Mouse (Mus musculus) heart, embryonic 16.5 days (tissue): Measurements from ENCODE around the gene Gm21190. TPM values are rescaled to one million over a fixed set of nuclear protein-coding genes. Genes with fewer than 3 reads are reported as not detected.
"Not testable (repeated sequence)": the region's sequence is repeated elsewhere in the genome, so short reads cannot be mapped to it uniquely, and the experiment has no call there.

ENCODE experiments used
- ATAC-seq: fragments of 200-750 bp; cut with Nextera tagmentation; replicated peaks from 2 replicates; pipeline ENCODE4 v1.8.0; 2017; ENCODE audit warnings: moderate number of reproducible peaks; ENCODE audit not compliant: insufficient read depth, low FRiP score; ENCODE audit errors: extremely low read depth
- H3K27ac ChIP-seq: fragments of 300-500 bp; sonication (generic); 2 replicates; pipeline ENCODE4 v1.5.1; 2014; ENCODE audit warnings: mild to moderate bottlenecking, low read length, control low read depth, moderate library complexity
- H3K27me3 ChIP-seq: fragments of 300-500 bp; sonication (generic); 2 replicates; pipeline ENCODE4 v1.6.1; 2014; ENCODE audit warnings: low read length, mixed read lengths; ENCODE audit not compliant: control insufficient read depth, insufficient read depth
- H3K36me3 ChIP-seq: fragments of 300-500 bp; sonication (generic); 2 replicates; pipeline ENCODE4 v1.6.1; 2014; ENCODE audit not compliant: control insufficient read depth, insufficient read depth
- H3K4me1 ChIP-seq: fragments of 300-500 bp; sonication (generic); 2 replicates; pipeline ENCODE4 v1.6.1; 2014; ENCODE audit warnings: low read length, mixed read lengths; ENCODE audit not compliant: control insufficient read depth, insufficient read depth
- H3K4me2 ChIP-seq: fragments of 300-500 bp; sonication (generic); 2 replicates; pipeline ENCODE4 v1.6.1; 2014; ENCODE audit warnings: low read depth, mild to moderate bottlenecking, control low read depth, low read length
- H3K4me3 ChIP-seq: fragments of 300-500 bp; sonication (generic); 2 replicates; pipeline ENCODE4 v1.5.1; 2014; ENCODE audit warnings: mild to moderate bottlenecking, control low read depth, low read length
- H3K9ac ChIP-seq: fragments of 300-500 bp; sonication (generic); 2 replicates; pipeline ENCODE4 v1.6.1; 2014; ENCODE audit warnings: low read length, control low read depth
- H3K9me3 ChIP-seq: fragments of 300-500 bp; sonication (generic); replicated peaks from 2 replicates; pipeline ENCODE4 v1.6.1; 2016; ENCODE audit warnings: low read length; ENCODE audit not compliant: control insufficient read depth
- WGBS: fragments of 180-500 bp; shearing (Covaris S2); extraction: QIAGEN DNeasy Blood & Tissue Kit; methylation state at CpG from one replicate; pipeline ENCODE4 v1.1.7; 2014; 5-methylcytosine and 5-hydroxymethylcytosine counted together
- polyA plus RNA-seq: library from polyadenylated mRNA; unstranded; fragments of >200 nt; fragmentation: Nextera tagmentation; extraction: Ambion mirVana; gene quantifications from 2 replicates; pipeline ENCODE4 v1.2.1, GENCODE M21; 2015

Gene Gm21190
- polyA plus RNA-seq, 1 experiment from 2014 or later, result not detected

GRCm38 (mm10) chr5:15522028-15522427 lies 7.0 kb downstream of the Gm21190 start:
- not testable (repeated sequence) for H3K4me2 ChIP-seq, H3K27me3 ChIP-seq, H3K4me3 ChIP-seq, H3K36me3 ChIP-seq, H3K9ac ChIP-seq, H3K4me1 ChIP-seq, H3K9me3 ChIP-seq, H3K27ac ChIP-seq
- 39% methylated on average over 2 of the region's 2 CpGs for WGBS
- ATAC-seq, result peak; percentile 72; the same call in 1 of the 2 replicates

- H3K4me1 ChIP-seq, ATAC-seq, H3K27me3 ChIP-seq, H3K4me2 ChIP-seq, H3K9me3 ChIP-seq, H3K4me3 ChIP-seq, H3K36me3 ChIP-seq, H3K27ac ChIP-seq, H3K9ac ChIP-seq: not testable (repeated sequence)
- WGBS, result 14% methylated on average over 5 of the region's 5 CpGs
Measured at GRCm38 (mm10) chr5:15520418-15520817, 8.6 kb downstream of the Gm21190 start.

- WGBS, result 63% methylated on average over 2 of the region's 2 CpGs
- H3K4me2 ChIP-seq, H3K9ac ChIP-seq, H3K4me3 ChIP-seq, H3K36me3 ChIP-seq, H3K9me3 ChIP-seq, H3K4me1 ChIP-seq, ATAC-seq, H3K27ac ChIP-seq, H3K27me3 ChIP-seq: not testable (repeated sequence)
Measured at GRCm38 (mm10) chr5:15517150-15517549, 11.9 kb downstream of the Gm21190 start.

GRCm38 (mm10) chr5:15512236-15512635 lies 16.8 kb downstream of the Gm21190 start:
- H3K27ac ChIP-seq, H3K36me3 ChIP-seq, H3K9ac ChIP-seq, H3K27me3 ChIP-seq, H3K4me2 ChIP-seq, ATAC-seq, H3K4me1 ChIP-seq, H3K4me3 ChIP-seq: not testable (repeated sequence)
- peaks cover 12% of the 10 kb centered on the region for H3K9me3 ChIP-seq
- 58% methylated on average over 3 of the region's 3 CpGs for WGBS

GRCm38 (mm10) chr5:15509911-15510310 lies 19.1 kb downstream of the Gm21190 start:
- not testable (repeated sequence) for H3K4me2 ChIP-seq, ATAC-seq

GRCm38 (mm10) chr5:15508460-15509451 lies 20.3 kb downstream of the Gm21190 start:
- not testable (repeated sequence) for H3K4me1 ChIP-seq, H3K36me3 ChIP-seq, H3K27me3 ChIP-seq, H3K4me3 ChIP-seq, H3K9ac ChIP-seq, H3K4me2 ChIP-seq, ATAC-seq, H3K27ac ChIP-seq
- peaks cover 16% of the 10 kb centered on the region for H3K9me3 ChIP-seq
- 56% methylated on average over 6 of the region's 6 CpGs for WGBS

More at GRCm38 (mm10) chr5:15509911-15510310, 19.1 kb downstream of the Gm21190 start:
- WGBS, result 73% methylated on average over 1 of the region's 1 CpGs
- not testable (repeated sequence) for H3K27me3 ChIP-seq, H3K4me1 ChIP-seq, H3K9ac ChIP-seq, H3K36me3 ChIP-seq, H3K27ac ChIP-seq, H3K4me3 ChIP-seq
- peaks cover 14% of the 10 kb centered on the region for H3K9me3 ChIP-seq

- H3K27me3 ChIP-seq, result not testable (repeated sequence)
- 60% methylated on average over 6 of the region's 6 CpGs for WGBS
Measured at GRCm38 (mm10) chr5:15507757-15508459, 21.1 kb downstream of the Gm21190 start.

GRCm38 (mm10) chr5:15507309-15507619 lies 21.8 kb downstream of the Gm21190 start:
- Histone ChIP-seq H3K9ac (no peak overlapping the region), H3K4me1 (no peaks in the 10 kb centered on the region), H3K27ac (no peak overlapping the region), H3K4me2 (no peak overlapping the region), H3K36me3 (no peaks in the 10 kb centered on the region), H3K9me3 (peaks cover 13% of the 10 kb centered on the region), H3K27me3 (no peaks in the 10 kb centered on the region), H3K4me3 (no peak overlapping the region)
- 58% methylated on average over 3 of the region's 3 CpGs for WGBS
- peak; percentile 18; the same call in 1 of the 2 replicates for ATAC-seq

More at GRCm38 (mm10) chr5:15507757-15508459, 21.1 kb downstream of the Gm21190 start:
- not testable (repeated sequence) for H3K36me3 ChIP-seq, H3K27ac ChIP-seq, H3K4me3 ChIP-seq, H3K4me1 ChIP-seq, H3K4me2 ChIP-seq, H3K9ac ChIP-seq
- ATAC-seq, result peak; percentile 76; the same call in 1 of the 2 replicates
- H3K9me3 ChIP-seq, result peaks cover 14% of the 10 kb centered on the region
